Mouse (Mus musculus): ENCODE results near the gene Trpm5.

DNA sequence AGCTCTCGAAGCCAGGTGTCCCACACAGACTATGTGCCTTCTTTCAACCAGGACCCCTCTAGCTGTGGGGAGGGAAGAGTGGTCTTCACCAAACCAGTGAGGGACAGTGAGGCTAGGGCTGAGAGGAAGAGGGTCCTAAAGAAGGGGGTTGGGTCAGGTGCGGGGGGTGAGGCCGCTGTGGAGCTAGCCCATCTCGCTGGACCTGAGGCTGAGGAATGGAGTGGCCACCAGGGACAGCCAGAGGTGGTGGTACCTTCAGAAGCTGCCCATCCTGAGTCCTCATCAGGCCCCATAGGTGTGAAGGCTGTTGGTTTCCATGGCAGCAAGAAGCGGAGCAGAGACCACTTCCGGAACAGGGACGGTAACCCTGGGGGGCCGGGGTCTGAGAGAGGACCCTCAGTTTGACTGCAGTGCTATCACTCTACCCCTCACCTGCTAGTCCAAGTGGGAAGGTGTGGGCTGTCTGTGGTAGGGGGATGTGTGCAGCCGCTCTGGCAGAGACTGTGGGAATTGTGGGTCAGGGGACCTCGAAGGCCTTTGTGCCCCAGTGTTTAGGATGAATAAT lies 23.9 kb downstream of the Trpm5 start:
- TF ChIP-seq CTCF (IDR thresholded peaks at IDR 0.05; ENCODE audit: low read depth) = no peak
- no peak for TF ChIP-seq EP300 (IDR thresholded peaks at IDR 0.05; ENCODE audit: low read depth)

All from liver, postnatal 0 days (tissue).